Mouse (Mus musculus) hindbrain, embryonic 12.5 days (tissue): ENCODE data around the gene Tnrc18. TPM values are rescaled to one million over a fixed set of nuclear protein-coding genes. Genes with fewer than 3 reads are reported as not detected.
A peak's percentile ranks its signal among the peaks of the same experiment; 100 is the strongest.

Experiments used
- ATAC-seq: fragments of 200-750 bp; cut with Nextera tagmentation; 2 replicates; pipeline ENCODE4 v1.8.0; 2017; ENCODE audit warnings: moderate TSS enrichment; ENCODE audit not compliant: low FRiP score
- H3K27ac ChIP-seq: fragments of 300-500 bp; sonication (generic); 2 replicates; pipeline ENCODE4 v1.5.1; 2016; ENCODE audit warnings: mild to moderate bottlenecking
- H3K27me3 ChIP-seq: fragments of 300-500 bp; sonication (generic); 2 replicates; pipeline ENCODE4 v1.6.1; 2016; ENCODE audit warnings: mild to moderate bottlenecking
- H3K36me3 ChIP-seq: fragments of 300-500 bp; sonication (generic); 2 replicates; pipeline ENCODE4 v1.6.1; 2016; ENCODE audit warnings: mild to moderate bottlenecking
- H3K4me1 ChIP-seq: fragments of 300-500 bp; sonication (generic); 2 replicates; pipeline ENCODE4 v1.6.1; 2016
- H3K4me2 ChIP-seq: fragments of 300-500 bp; sonication (generic); replicated peaks from 2 replicates; pipeline ENCODE4 v1.6.1; 2016; ENCODE audit warnings: mild to moderate bottlenecking
- H3K4me3 ChIP-seq: fragments of 300-500 bp; sonication (generic); 2 replicates; pipeline ENCODE4 v1.5.1; 2016; ENCODE audit warnings: mild to moderate bottlenecking
- H3K9ac ChIP-seq: fragments of 300-500 bp; sonication (generic); 2 replicates; pipeline ENCODE4 v1.6.1; 2016; ENCODE audit warnings: mild to moderate bottlenecking, moderate library complexity
- H3K9me3 ChIP-seq: fragments of 300-500 bp; sonication (generic); replicated peaks from 2 replicates; pipeline ENCODE4 v1.6.1; 2016; ENCODE audit warnings: mild to moderate bottlenecking
- WGBS: fragments of 180-500 bp; shearing (Covaris S2); methylation state at CpG from one replicate; pipeline ENCODE4 v1.1.7; 2016; 5-methylcytosine and 5-hydroxymethylcytosine counted together
- polyA plus RNA-seq: library from polyadenylated mRNA; unstranded; fragments of >200 nt; fragmentation: Nextera tagmentation; extraction: Ambion mirVana; gene quantifications from 2 replicates; pipeline ENCODE4 v1.2.1, GENCODE M21; 2016

The Tnrc18 gene
- 72.8 and 73.7 TPM in 2 replicates for polyA plus RNA-seq

DNA sequence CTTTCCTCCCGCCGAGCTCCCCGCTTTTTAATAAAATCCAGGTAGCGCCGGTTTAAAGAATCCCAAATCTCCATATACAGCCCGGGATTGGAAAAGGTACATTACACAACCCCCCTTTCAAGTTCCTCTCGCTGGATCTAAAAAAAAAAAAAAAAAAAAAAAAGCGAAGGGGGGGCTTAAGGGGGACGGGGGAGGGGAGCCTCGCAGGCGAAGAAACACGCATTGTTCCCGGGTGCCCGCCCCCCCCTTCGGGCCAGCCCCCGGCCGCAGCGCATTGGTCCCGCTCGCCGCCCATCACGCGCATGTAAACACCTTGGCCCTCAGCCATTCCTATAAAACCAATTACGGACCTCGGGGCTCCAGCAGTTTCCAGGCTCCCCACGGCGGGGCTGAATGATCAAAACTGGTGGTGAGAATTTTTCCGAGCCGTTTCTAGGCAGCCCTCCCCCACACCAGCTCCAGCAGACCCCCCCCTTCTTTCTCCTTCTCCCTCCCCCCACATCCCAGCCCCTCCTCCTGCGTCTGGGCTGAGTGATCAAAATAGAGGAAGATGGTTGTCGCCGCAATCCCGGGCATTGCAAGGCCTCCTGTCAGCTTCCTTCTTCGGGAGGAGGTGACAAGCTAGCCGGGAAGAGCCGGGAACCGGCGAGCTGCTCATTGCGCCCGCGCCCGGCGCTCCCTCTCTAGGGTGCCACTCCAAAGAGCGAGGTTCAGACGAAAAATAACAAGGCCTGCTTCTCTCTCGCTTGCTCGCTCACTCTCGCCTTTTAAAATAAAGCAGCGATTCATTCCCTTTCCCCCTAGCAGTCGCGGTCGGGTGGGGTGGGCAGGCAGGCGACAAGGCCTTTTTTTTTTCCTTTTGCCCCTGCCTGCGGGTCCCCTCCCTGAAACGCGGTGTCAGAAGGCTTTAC lies at the start of gene Tnrc18:
Gene Tnrc18, minus strand, starts transcription at position 139 of the 911 bp plus-strand sequence.
- Histone ChIP-seq H3K27ac (peak within 1 kb of the TSS; percentile 100), H3K4me3 (peak within 1 kb of the TSS; percentile 85), H3K9me3 (no peaks in the 10 kb centered on the region), H3K9ac (peak within 1 kb of the TSS; percentile 100), H3K36me3 (no peaks in the 10 kb centered on the region), H3K4me2 (peak within 1 kb of the TSS; percentile 94), H3K27me3 (no peaks in the 10 kb centered on the region), H3K4me1 (peaks cover 13% of the 10 kb centered on the region)
- WGBS, result under 1% methylated on average over 55 of the region's 56 CpGs
- peak; percentile 76 for ATAC-seq

GRCm38 (mm10) chr5:142857763-142858229 lies 40.3 kb upstream of the Tnrc18 start:
- Histone ChIP-seq H3K9ac (no peak overlapping the region), H3K27ac (no peak overlapping the region), H3K4me3 (no peak overlapping the region), H3K4me2 (no peak overlapping the region), H3K4me1 (peaks cover 7% of the 10 kb centered on the region; the same call in 1 of the 2 replicates), H3K27me3 (no peaks in the 10 kb centered on the region), H3K36me3 (peaks cover 4% of the 10 kb centered on the region; the same call in 1 of the 2 replicates), H3K9me3 (0 out of 2 replicates have a peak, but pooled peaks cover 4% of the 10 kb centered on the region)
- ATAC-seq, result no peak
- 56% methylated on average over 16 of the region's 16 CpGs for WGBS

- H3K9ac ChIP-seq, result no peak overlapping the region
- no peak for ATAC-seq
- WGBS, result 78% methylated on average over 4 of the region's 4 CpGs
- H3K4me3 ChIP-seq, result no peak overlapping the region
- H3K4me2 ChIP-seq, result no peak overlapping the region
- 0 out of 2 replicates have a peak, but pooled peaks cover 4% of the 10 kb centered on the region for H3K9me3 ChIP-seq
- H3K4me1 ChIP-seq, result peaks cover 5% of the 10 kb centered on the region; the same call in 1 of the 2 replicates
- no peaks in the 10 kb centered on the region for H3K27me3 ChIP-seq
- H3K36me3 ChIP-seq, result peaks cover 4% of the 10 kb centered on the region; the same call in 1 of the 2 replicates
- H3K27ac ChIP-seq, result no peak overlapping the region
These were observed 38.9 kb upstream of the Tnrc18 start for GRCm38 (mm10) chr5:142856408-142856807.

- peaks cover 4% of the 10 kb centered on the region; the same call in 1 of the 2 replicates for H3K36me3 ChIP-seq
- ATAC-seq, result no peak
- H3K4me1 ChIP-seq, result peaks cover 5% of the 10 kb centered on the region; the same call in 1 of the 2 replicates
- 0 out of 2 replicates have a peak, but pooled peaks cover 4% of the 10 kb centered on the region for H3K9me3 ChIP-seq
- H3K27me3 ChIP-seq, result no peaks in the 10 kb centered on the region
- H3K4me3 ChIP-seq, result no peak overlapping the region
- H3K27ac ChIP-seq, result no peak overlapping the region
- 77% methylated on average over 10 of the region's 10 CpGs for WGBS
- H3K4me2 ChIP-seq, result no peak overlapping the region
- no peak overlapping the region for H3K9ac ChIP-seq
These were observed 37.4 kb upstream of the Tnrc18 start for GRCm38 (mm10) chr5:142854877-142855276.

GRCm38 (mm10) chr5:142853585-142853984 lies 36.1 kb upstream of the Tnrc18 start:
- Histone ChIP-seq H3K9me3 (0 out of 2 replicates have a peak, but pooled peaks cover 4% of the 10 kb centered on the region), H3K36me3 (peaks cover 4% of the 10 kb centered on the region; the same call in 1 of the 2 replicates), H3K9ac (no peak overlapping the region), H3K27me3 (no peaks in the 10 kb centered on the region), H3K4me1 (peaks cover 5% of the 10 kb centered on the region; the same call in 1 of the 2 replicates), H3K4me3 (no peak overlapping the region), H3K27ac (no peak overlapping the region), H3K4me2 (no peak overlapping the region)
- WGBS, result 77% methylated on average over 6 of the region's 6 CpGs
- ATAC-seq, result no peak

- no peak for ATAC-seq
- Histone ChIP-seq H3K27me3 (no peaks in the 10 kb centered on the region), H3K4me1 (no peaks in the 10 kb centered on the region), H3K4me3 (no peak overlapping the region), H3K27ac (no peak overlapping the region), H3K36me3 (peaks cover 4% of the 10 kb centered on the region; the same call in 1 of the 2 replicates), H3K4me2 (no peak overlapping the region), H3K9ac (no peak overlapping the region), H3K9me3 (0 out of 2 replicates have a peak, but pooled peaks cover 4% of the 10 kb centered on the region)
- 67% methylated on average over 5 of the region's 5 CpGs for WGBS
These were observed 34.2 kb upstream of the Tnrc18 start for GRCm38 (mm10) chr5:142851681-142852049.

GRCm38 (mm10) chr5:142850916-142851680 lies 33.6 kb upstream of the Tnrc18 start:
- Histone ChIP-seq H3K4me3 (no peak overlapping the region), H3K9me3 (no peaks in the 10 kb centered on the region), H3K4me2 (no peak overlapping the region), H3K9ac (no peak overlapping the region), H3K36me3 (no peaks in the 10 kb centered on the region), H3K27me3 (no peaks in the 10 kb centered on the region), H3K27ac (no peak overlapping the region), H3K4me1 (no peaks in the 10 kb centered on the region)
- ATAC-seq, result no peak
- WGBS, result 83% methylated on average over 7 of the region's 7 CpGs

DNA sequence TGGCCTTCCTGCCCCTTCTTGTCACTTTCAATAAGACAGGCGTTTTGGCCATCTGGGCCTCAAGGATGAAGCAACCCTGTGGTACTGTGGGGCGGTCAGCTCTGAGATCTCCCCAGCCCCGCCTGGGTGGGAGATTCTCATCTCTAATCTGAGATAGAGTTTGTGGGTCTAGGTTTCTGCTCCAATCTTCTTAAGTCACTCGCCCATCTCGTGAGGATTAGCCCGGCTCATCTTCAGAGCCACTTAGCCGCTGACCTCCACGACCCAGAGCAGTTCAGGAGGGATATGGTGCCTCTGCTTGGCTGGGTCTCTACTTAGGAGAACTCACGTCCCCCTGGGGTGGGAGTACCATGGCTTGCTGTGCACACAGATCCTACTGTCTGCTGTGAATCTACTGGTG lies 33.0 kb upstream of the Tnrc18 start:
- Histone ChIP-seq H3K9me3 (no peaks in the 10 kb centered on the region), H3K36me3 (no peaks in the 10 kb centered on the region), H3K27me3 (no peaks in the 10 kb centered on the region), H3K4me2 (no peak overlapping the region), H3K4me3 (no peak overlapping the region), H3K27ac (no peak overlapping the region), H3K4me1 (no peaks in the 10 kb centered on the region), H3K9ac (no peak overlapping the region)
- WGBS, result 78% methylated on average over 9 of the region's 9 CpGs
- ATAC-seq, result no peak

GRCm38 (mm10) chr5:142848911-142849310 lies 31.4 kb upstream of the Tnrc18 start:
- no peak for ATAC-seq
- no peaks in the 10 kb centered on the region for H3K4me1 ChIP-seq
- H3K4me2 ChIP-seq, result no peak overlapping the region
- H3K4me3 ChIP-seq, result no peak overlapping the region
- WGBS, result 95% methylated on average over 7 of the region's 7 CpGs
- H3K27ac ChIP-seq, result no peak overlapping the region
- H3K27me3 ChIP-seq, result no peaks in the 10 kb centered on the region
- no peaks in the 10 kb centered on the region for H3K9me3 ChIP-seq
- H3K36me3 ChIP-seq, result no peaks in the 10 kb centered on the region
- H3K9ac ChIP-seq, result no peak overlapping the region

GRCm38 (mm10) chr5:142848149-142848548 lies 30.7 kb upstream of the Tnrc18 start:
- H3K4me1 ChIP-seq, result no peaks in the 10 kb centered on the region
- no peak overlapping the region for H3K27ac ChIP-seq
- H3K9ac ChIP-seq, result no peak overlapping the region
- no peaks in the 10 kb centered on the region for H3K9me3 ChIP-seq
- no peak overlapping the region for H3K4me2 ChIP-seq
- ATAC-seq, result no peak
- H3K27me3 ChIP-seq, result no peaks in the 10 kb centered on the region
- no peaks in the 10 kb centered on the region for H3K36me3 ChIP-seq
- 75% methylated on average over 3 of the region's 3 CpGs for WGBS
- no peak overlapping the region for H3K4me3 ChIP-seq

- no peak overlapping the region for H3K27ac ChIP-seq
- no peak overlapping the region for H3K4me3 ChIP-seq
- no peaks in the 10 kb centered on the region for H3K27me3 ChIP-seq
- no peak overlapping the region for H3K4me2 ChIP-seq
- H3K9me3 ChIP-seq, result no peaks in the 10 kb centered on the region
- 59% methylated on average over 8 of the region's 8 CpGs for WGBS
- no peak overlapping the region for H3K9ac ChIP-seq
- no peaks in the 10 kb centered on the region for H3K4me1 ChIP-seq
- no peaks in the 10 kb centered on the region for H3K36me3 ChIP-seq
- no peak for ATAC-seq
These were observed 27.0 kb upstream of the Tnrc18 start for GRCm38 (mm10) chr5:142844467-142844866.

- ATAC-seq, result peak; percentile 64
- no peak overlapping the region for H3K4me3 ChIP-seq
- H3K9ac ChIP-seq, result no peak overlapping the region
- 19% methylated on average over 7 of the region's 7 CpGs for WGBS
- no peak overlapping the region for H3K27ac ChIP-seq
- H3K4me2 ChIP-seq, result no peak overlapping the region
- H3K27me3 ChIP-seq, result no peaks in the 10 kb centered on the region
- no peaks in the 10 kb centered on the region for H3K9me3 ChIP-seq
- H3K36me3 ChIP-seq, result no peaks in the 10 kb centered on the region
- no peaks in the 10 kb centered on the region for H3K4me1 ChIP-seq
These were observed 24.7 kb upstream of the Tnrc18 start for GRCm38 (mm10) chr5:142842137-142842642.
